Mouse (Mus musculus) left cerebral cortex, postnatal 10 days (tissue): Measurements from ENCODE around the gene Chek2. TPM values are rescaled to one million over a fixed set of nuclear protein-coding genes. Genes with fewer than 3 reads are reported as not detected.

Source experiments
- DNase-seq, 2 experiments: peaks; one replicate each; pipeline ENCODE4 v3.0.0; 2021 to 2022; ENCODE audit warnings: low spot score in 2 of 2, mixed read lengths in 1 of 2; ENCODE audit errors: extremely low spot score in 1 of 2
- intact Hi-C: fragments of 180-260 bp; cut with DNase I; formaldehyde crosslinking; loops from one replicate; pipeline ENCODE4 v1.15.1; 2025
- total RNA-seq, 2 experiments: library from RNA; stranded (reverse); gene quantifications; 2 replicates each; pipeline ENCODE4 v1.2.3; 2021

Chek2 gene
- total RNA-seq, 2 experiments from 2014 or later = 1.2 to 2.0 TPM

DNA sequence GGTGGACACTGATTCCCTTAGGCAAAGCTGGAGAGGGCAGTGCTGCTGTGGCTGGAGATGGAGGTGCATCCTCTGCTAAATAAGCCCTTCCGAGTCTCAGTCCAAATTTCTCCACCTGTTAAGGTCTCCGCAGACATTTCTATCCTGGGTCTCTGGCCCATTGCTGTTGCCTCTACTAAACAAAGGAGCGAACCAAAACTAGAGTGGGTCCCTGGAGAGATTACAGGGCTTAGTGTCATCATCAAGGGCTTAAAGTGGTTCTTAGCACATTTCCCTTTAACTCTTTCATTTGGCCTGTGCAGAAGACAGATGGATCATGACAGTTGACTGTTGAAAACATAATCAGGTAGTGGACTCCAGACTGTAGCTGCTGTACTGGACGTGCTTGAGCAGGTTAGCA lies 48.8 kb downstream of the Chek2 start:
- no peak for DNase-seq
- intact Hi-C loops = no loop called here

DNA sequence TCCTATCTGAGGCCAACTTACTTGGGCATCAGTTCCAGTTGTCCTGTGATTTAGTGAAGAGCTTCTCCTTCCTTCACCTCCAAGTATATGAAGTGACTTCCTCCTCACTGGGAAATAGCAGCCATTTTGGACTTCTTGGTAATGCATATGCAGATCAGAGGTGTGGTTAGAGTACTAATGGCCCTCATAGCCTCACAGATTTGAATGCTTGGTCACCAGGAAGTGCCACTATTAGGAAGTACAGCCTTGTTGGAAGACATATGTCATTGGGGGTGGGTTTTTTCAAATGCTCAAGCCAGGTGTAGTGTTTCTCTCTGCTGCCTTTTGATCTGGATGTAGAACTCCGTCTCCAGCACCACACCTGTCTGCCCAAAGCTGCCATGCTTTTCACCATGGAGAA lies 50.2 kb downstream of the Chek2 start:
- intact Hi-C loops = no loop called here
- DNase-seq = no peak

DNA sequence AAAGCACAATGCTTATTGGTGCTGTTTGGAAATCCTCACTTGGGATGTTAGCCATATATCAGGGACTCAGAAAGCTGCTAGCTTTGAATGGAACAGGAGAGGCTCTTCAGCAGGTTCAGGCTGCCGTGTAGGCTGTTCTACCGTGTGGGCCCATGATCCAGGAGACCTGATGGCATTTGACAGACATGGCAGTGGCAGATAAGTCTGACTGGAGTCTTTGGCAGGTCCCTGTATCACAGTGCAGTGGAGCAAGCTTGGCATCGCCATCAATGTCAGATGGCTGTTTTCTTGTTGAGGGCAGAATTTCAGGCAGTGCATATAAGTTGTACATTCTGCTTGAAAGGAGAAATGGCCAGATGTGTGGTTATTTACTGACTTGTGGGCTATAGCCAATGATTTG lies 50.8 kb downstream of the Chek2 start:
- intact Hi-C loops = no loop called here
- DNase-seq = no peak

DNA sequence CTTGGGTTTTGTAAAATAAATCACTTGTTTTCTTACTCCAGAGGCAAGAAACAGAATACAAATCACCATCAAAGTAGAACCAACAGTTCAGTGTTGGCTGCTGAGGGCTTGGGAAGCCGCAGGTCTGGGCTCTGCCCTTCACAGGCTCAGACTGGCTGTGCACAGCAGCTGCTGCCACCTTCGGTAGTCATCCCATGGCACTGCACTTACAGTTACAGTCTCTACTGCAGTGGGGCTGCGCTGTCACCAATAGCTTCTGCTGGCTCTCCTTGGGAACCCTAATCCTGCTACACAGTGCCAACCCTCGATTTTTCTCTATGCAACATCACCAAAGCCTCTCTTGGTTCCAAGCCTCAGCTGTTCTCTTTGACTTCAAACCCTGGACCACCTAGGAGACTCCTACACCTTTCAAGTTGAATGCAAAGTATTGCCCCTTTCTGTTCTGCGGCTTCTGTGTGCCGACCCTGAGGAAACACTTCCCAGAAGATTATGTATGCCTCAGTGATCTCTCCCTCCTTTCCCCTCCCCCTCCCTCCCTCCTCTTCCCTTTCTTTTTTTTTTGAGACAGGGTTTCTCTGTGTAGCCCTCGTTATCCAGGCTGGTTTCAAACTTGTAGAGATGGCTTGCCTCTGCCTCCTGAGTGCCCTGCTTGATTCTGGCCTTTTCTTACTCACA lies 57.5 kb downstream of the Chek2 start:
- intact Hi-C loops = no loop called here
- DNase-seq = no peak

DNA sequence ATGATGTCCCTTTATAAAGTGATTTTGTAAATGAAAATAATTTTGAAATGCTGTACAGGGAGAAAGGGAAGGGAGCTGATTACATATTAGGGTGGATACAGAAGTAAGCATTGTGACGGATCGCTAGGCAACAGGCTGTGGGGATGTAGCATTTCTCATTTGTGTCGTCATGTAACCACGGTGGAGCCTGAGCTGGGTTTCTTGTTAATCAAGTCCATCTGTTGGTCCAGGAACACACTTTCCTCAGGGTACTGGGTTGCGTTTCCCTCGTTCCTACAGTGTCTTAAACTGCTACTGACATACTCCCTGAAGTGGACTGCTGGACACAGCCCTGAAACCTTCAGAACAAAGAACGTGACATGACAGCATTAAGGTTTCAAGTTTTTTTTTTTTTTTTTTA lies 58.4 kb downstream of the Chek2 start:
- intact Hi-C loops = no loop called here
- no peak for DNase-seq

DNA sequence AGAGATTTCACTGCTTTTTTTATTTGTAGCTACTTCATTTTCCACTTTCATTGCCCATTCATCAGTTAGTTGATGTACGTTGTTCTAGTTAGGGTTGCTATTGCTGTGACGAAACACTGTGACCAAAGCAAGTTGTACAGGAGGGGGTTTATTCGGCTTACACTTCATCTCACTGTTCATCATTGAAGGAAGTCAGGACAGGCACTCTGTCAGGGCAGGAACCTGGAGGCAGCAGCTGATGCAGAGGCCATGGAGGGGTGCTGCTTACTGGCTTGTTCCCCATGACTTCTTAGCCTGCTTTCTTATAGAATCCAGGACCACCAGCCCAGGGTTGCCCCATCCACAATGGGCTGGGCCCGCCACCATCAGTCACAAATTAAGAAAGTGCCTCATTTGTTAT lies 59.0 kb downstream of the Chek2 start:
- DNase-seq = no peak
- intact Hi-C loops = no loop called here

DNA sequence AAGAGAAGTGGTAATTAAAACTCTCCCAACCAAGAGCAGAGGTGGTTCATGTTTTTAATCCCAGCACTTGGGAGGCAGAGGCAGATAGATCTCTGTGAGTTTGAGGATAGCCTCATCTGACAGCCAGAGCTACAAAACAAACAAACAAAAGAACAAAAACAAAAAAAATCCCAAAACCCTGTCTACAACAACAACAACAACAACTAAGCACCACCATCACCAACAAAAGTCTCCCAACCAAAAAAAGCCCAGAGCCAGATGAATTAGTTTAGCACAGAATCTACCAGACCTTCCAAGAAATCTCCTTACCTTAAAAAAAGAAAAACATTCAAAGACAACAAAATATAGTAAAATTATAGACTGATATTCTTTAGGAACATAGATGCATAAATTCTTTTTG lies 60.6 kb downstream of the Chek2 start:
- intact Hi-C loops = no loop called here

DNA sequence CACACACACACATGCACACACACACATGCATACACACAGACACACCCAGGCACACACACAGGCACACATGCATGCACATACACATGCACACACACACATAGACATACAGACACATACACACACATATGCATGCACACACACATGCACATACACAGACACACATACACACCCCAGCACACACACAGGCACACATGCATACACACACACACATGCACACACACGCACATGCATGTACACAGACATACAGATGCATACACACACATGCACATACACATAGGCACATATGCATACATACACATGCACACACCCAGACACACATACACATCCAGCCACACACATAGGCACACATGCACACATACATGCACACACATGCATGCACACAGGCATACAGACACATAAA lies 66.9 kb downstream of the Chek2 start:
- DNase-seq = no peak
- intact Hi-C loops = no loop called here

More for the DNA sequence above, 60.6 kb downstream of the Chek2 start:
- DNase-seq = no peak

DNA sequence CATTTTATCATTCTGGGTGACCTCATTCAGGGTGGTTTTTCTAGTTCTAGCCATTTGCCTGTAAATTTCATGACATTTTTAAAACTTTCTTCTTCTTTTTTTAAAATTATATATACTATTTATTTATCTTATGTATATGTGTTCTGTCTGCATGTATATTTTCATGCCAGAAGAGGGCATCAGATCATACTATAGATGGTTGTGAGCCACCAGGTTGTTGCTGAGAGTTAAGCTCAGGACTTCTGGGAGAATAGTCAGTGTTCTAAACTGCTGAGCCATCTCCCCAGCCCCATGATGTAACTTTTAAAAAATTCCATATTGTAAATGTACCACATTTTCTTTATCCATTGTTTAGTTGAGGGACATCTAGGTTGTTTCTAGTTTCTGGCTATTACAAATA lies 69.1 kb downstream of the Chek2 start:
- no peak for DNase-seq
- intact Hi-C loops = no loop called here

DNA sequence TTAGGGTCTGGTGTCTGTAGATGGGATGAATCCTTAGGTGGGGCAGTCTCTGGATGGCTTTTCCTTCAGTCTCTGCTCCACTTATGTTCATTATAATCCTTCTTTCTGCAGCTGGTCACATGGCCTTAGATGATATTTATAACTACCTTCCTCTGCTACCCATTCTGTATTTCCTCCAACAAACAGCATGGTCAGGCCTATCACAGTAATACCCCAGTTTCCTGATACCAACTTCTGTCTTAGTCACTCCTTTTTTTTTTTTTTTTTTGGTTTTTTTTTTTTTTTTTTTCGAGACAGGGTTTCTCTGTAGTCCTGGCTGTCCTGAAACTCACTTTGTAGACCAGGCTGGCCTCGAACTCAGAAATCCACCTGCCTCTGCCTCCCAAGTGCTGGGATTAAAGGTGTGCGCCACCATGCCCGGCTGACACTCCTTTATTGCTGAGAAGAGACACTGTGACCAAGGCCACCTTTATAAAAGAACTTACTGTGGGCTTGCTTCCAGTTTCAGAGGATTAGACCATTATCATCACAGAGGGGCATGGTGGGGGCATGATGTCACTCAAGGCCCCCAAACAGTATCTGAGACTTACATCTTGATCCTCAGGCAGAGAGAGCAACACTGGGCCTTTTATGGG lies 70.3 kb downstream of the Chek2 start:
- intact Hi-C loops = no loop called here
- no peak for DNase-seq

DNA sequence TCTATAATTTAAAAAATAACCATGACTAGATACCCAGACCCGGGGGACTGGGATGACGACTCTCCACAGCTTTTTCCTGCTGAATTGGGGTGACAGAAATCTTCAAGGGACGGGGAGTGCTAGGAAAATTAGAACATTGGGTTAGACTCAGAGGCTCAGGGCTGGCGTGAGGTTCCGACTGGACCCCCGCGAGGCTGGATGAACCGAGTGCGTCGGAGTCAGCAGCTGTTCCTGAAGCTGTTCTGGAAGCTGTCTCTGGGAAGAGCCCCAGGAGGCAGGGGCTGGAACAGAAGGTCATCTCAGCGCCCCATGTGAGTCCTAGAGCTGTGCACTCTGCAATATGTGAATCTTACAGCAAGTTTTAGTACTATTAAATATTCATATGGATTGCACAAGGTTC lies 75.1 kb downstream of the Chek2 start:
- intact Hi-C loops = no loop called here
- no peak for DNase-seq

DNA sequence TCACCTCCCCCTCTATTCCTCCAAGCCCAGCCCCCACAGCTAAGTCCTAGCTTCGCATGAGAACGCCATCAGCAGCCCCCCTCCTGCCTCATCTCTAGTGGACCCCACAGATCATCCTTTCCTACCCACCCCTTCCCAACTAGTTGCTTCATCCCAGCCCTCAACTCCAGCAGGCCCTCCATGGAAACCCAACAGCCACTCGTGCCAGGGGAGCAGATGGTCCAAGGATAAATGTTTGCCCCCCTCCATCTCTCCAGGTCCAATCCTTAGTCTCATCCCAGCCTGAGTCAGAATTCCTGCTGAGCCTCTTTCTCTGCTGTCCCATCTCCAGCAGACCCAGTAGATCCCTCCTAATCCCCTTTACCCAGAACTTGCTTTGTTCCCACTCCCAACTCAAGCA lies 76.5 kb downstream of the Chek2 start:
- intact Hi-C loops = no loop called here
- DNase-seq = no peak

DNA sequence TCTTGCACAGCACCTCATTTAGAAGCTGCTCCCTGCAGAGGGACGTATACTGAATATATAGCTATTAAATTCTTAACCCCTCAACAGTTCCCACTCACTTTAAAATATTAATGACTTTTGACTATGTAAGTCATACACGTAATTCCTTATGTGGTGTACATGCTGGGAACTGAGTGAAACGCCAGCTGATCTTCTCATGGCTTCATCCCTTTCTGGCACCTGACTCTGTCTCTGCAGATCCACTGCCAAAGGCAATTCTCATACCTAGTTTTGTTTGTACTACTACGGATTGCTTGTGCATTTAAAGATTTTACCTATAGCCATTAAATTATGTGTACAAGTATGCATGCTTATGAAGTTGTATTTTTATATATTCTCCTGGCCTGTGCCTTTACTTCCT lies 79.8 kb downstream of the Chek2 start:
- DNase-seq = no peak
- intact Hi-C loops = no loop called here

DNA sequence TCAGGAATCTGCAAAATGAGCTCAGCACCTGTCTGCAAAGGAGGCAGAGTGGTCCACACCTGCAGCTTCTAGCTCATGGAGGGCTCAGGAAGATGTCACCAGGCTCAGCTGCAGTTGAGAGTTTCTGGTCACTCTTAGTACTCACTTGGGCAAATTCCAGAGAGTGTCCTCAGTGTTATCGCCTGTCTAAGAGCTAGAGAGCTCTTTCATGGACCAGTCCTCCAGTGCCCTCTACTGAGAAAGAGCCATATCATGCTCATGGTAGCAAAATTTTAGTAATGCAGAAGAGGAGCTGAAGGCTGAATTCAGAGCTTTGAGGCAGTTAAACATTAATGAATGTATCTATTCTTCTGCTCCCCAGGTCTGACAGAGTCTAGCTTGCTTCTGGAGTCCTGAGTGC lies 83.6 kb downstream of the Chek2 start:
- intact Hi-C loops = loop anchor here (5.0 kb wide), 1 partner anchor 81 kb away; no protein-coding TSS in a partner anchor
- DNase-seq = peak in 1 of 2 experiments; percentile 12

Other genes starting within 250 kb of the Chek2 start
- gene Noc4l, start 186.6 kb upstream of the Chek2 start, total RNA-seq = 10 to 100 TPM; 30.9 to 32.7 TPM
- 10 to 100 TPM; 27.3 to 27.6 TPM for gene Ddx51, start 186.5 kb upstream of the Chek2 start, total RNA-seq
- gene Ep400, start 69.3 kb upstream of the Chek2 start, total RNA-seq = 10 to 100 TPM; 84.9 to 86.1 TPM
- gene Pus1, start 59.3 kb upstream of the Chek2 start, total RNA-seq = 10 to 100 TPM; 19.4 TPM
- 10 to 100 TPM; 68.3 to 73.5 TPM for gene Ulk1, start 29.9 kb upstream of the Chek2 start, total RNA-seq
- 10 to 100 TPM in 1 of 2 experiments, 1 to 10 TPM in 1; 9.3 to 10.3 TPM for gene Hscb, start 202 bp upstream of the Chek2 start, total RNA-seq
- 10 to 100 TPM; 22.3 to 30.9 TPM for gene Ttc28, start 39.8 kb downstream of the Chek2 start, total RNA-seq